Mouse (Mus musculus) colon, adult 2 months (tissue): Measurements from ENCODE around the gene Gm5861. TPM values are rescaled to one million over a fixed set of nuclear protein-coding genes. Genes with fewer than 3 reads are reported as not detected.

Experiments used
- polyA plus RNA-seq: library from polyadenylated mRNA; depleted of rRNA; stranded (reverse); fragments of >200 nt; gene quantifications from 2 replicates; pipeline ENCODE4 v1.2.3, GENCODE M21; 2012; rRNA removed

The Gm5861 gene
- not detected in 2 replicates for polyA plus RNA-seq

DNA sequence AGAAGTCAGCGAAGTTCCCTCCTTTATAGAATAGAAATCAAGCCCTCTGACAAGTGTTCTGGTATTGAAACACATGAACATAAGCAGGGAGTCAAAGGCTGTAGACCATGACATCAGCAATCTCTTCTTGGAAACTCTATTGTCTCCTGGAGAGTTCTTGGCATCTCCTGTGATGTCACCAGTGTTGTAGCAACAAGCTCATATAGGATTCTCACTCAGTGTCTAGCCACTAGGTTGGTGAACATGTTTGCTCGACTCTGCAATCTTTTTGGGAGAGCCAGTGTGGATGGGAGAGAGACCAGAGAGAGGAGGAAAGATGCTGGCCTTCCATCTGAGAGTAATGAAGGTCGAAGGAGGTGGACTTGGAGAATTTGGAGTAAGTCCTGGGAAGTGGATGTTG is at the start of gene Gm5861:
Gene Gm5861, plus strand, starts transcription at position 301 of the 400 bp plus-strand sequence.

Other genes starting within 250 kb of the Gm5861 start
- not detected in 2 replicates for gene Gm8871, start 235.3 kb upstream of the Gm5861 start, polyA plus RNA-seq
- not detected in 2 replicates for gene Gm8857, start 235.3 kb upstream of the Gm5861 start, polyA plus RNA-seq
- gene Gm8879, start 55.4 kb upstream of the Gm5861 start, polyA plus RNA-seq, result not detected in 2 replicates
- not detected in 2 replicates for gene Gm8890, start 73.0 kb downstream of the Gm5861 start, polyA plus RNA-seq
- not detected in 2 replicates for gene Speer1, start 158.4 kb downstream of the Gm5861 start, polyA plus RNA-seq
- gene Gm8897, start 233.3 kb downstream of the Gm5861 start, polyA plus RNA-seq, result not detected in 2 replicates